Mouse (Mus musculus) MEL (cell line): ENCODE data around the gene Aqp12. TPM values are rescaled to one million over a fixed set of nuclear protein-coding genes. Genes with fewer than 3 reads are reported as not detected.

Experiments
- DNase-seq: peaks from one replicate; pipeline ENCODE4 v3.0.0; 2011; ENCODE audit warnings: low read depth, low spot score
- H3K27ac ChIP-seq: 2 replicates; pipeline ENCODE4 v1.5.1; 2012; ENCODE audit warnings: low read depth, mild to moderate bottlenecking, control low read depth, low read length, moderate library complexity; ENCODE audit not compliant: control insufficient read depth
- H3K27me3 ChIP-seq, 2 experiments: fragments of 150-350 bp in 1 of 2; sonication (generic) in 1 of 2; 2 replicates each; pipeline ENCODE4 v1.6.1; 2012; ENCODE audit warnings: low read length in 2 of 2, mild to moderate bottlenecking in 2 of 2, improper control_type of control experiment in 1 of 2, moderate library complexity in 1 of 2; ENCODE audit not compliant: insufficient read depth in 2 of 2, control insufficient read depth in 1 of 2
- H3K36me3 ChIP-seq, 2 experiments: 2 replicates each; pipeline ENCODE4 v1.6.1; 2012 to 2014; ENCODE audit warnings: low read length in 2 of 2, improper control_type of control experiment in 1 of 2, inconsistent platforms in 1 of 2, mild to moderate bottlenecking in 1 of 2; ENCODE audit not compliant: insufficient read depth in 2 of 2, control insufficient read depth in 1 of 2
- H3K4me1 ChIP-seq, 2 experiments: fragments of 150-350 bp in 1 of 2; sonication (generic) in 1 of 2; 2 replicates each; pipeline ENCODE4 v1.6.1; 2012; ENCODE audit warnings: low read length in 2 of 2, improper control_type of control experiment in 1 of 2, mild to moderate bottlenecking in 1 of 2; ENCODE audit not compliant: insufficient read depth in 2 of 2, control insufficient read depth in 1 of 2
- H3K4me3 ChIP-seq, 2 experiments: fragments of 150-350 bp in 1 of 2; sonication (generic) in 1 of 2; 2 replicates each; pipeline ENCODE4 v1.5.1; 2012; ENCODE audit warnings: low read depth in 2 of 2, low read length in 2 of 2, mild to moderate bottlenecking in 2 of 2, moderate library complexity in 2 of 2, control low read depth in 1 of 2, improper control_type of control experiment in 1 of 2; ENCODE audit not compliant: control insufficient read depth in 1 of 2, insufficient read depth in 1 of 2
- H3K79me2 ChIP-seq: 2 replicates; pipeline ENCODE4 v1.6.1; 2012; ENCODE audit warnings: mild to moderate bottlenecking, low read length, moderate library complexity; ENCODE audit not compliant: control insufficient read depth, poor library complexity, insufficient read depth
- H3K9ac ChIP-seq: 2 replicates; pipeline ENCODE4 v1.6.1; 2012; ENCODE audit warnings: low read depth, mild to moderate bottlenecking, control low read depth, low read length, moderate library complexity; ENCODE audit not compliant: control insufficient read depth, poor library complexity, severe bottlenecking
- H3K9me3 ChIP-seq: fragments of 150-350 bp; sonication (generic); replicated peaks from 2 replicates; pipeline ENCODE4 v1.6.1; 2012; ENCODE audit warnings: mild to moderate bottlenecking, low read length, improper control_type of control experiment, moderate library complexity; ENCODE audit not compliant: insufficient read depth
- CTCF ChIP-seq, 3 experiments: IDR thresholded peaks in 2 of 3; conservative IDR thresholded peaks in 1 of 3; 2 replicates each; pipeline ENCODE4 v1.5.1; 2011 to 2012; ENCODE audit warnings: low read length in 3 of 3, low read depth in 2 of 3, mild to moderate bottlenecking in 2 of 3, improper control_type of control experiment in 1 of 3, inconsistent platforms in 1 of 3, mixed read lengths in 1 of 3, moderate library complexity in 1 of 3; ENCODE audit not compliant: control insufficient read depth in 1 of 3, insufficient read depth in 1 of 3, poor library complexity in 1 of 3, severe bottlenecking in 1 of 3
- GATA1 ChIP-seq: IDR thresholded peaks from 2 replicates; pipeline ENCODE4 v1.6.1; 2011; ENCODE audit warnings: low read depth, low read length, improper control_type of control experiment
- MAX ChIP-seq: IDR thresholded peaks from 2 replicates; pipeline ENCODE4 v1.6.1; 2011; ENCODE audit warnings: low read length, improper control_type of control experiment
- MYB ChIP-seq: IDR thresholded peaks from 2 replicates; pipeline ENCODE4 v1.6.1; 2011; ENCODE audit warnings: mild to moderate bottlenecking, low read depth, low read length, improper control_type of control experiment
- MYC ChIP-seq: IDR thresholded peaks from 2 replicates; pipeline ENCODE4 v1.6.1; 2011; ENCODE audit warnings: low read depth, mild to moderate bottlenecking, low read length, improper control_type of control experiment, moderate library complexity
- POLR2A ChIP-seq, 2 experiments: IDR thresholded peaks; 2 replicates each; pipeline ENCODE4 v1.6.1; 2011 to 2012; ENCODE audit warnings: low read length in 2 of 2, mild to moderate bottlenecking in 2 of 2, control low read depth in 1 of 2, improper control_type of control experiment in 1 of 2, low read depth in 1 of 2, moderate library complexity in 1 of 2; ENCODE audit not compliant: control insufficient read depth in 1 of 2, insufficient read depth in 1 of 2, poor library complexity in 1 of 2
- RCOR1 ChIP-seq: IDR thresholded peaks from 2 replicates; pipeline ENCODE4 v1.6.1; 2012; ENCODE audit warnings: low read depth, mild to moderate bottlenecking, inconsistent platforms, low read length, improper control_type of control experiment
- SMC3 ChIP-seq: IDR thresholded peaks from 2 replicates; pipeline ENCODE4 v1.6.1; 2011; ENCODE audit warnings: low read depth, low read length, improper control_type of control experiment
- TCF12 ChIP-seq: IDR thresholded peaks from 2 replicates; pipeline ENCODE4 v1.6.1; 2014; ENCODE audit warnings: low read depth, mild to moderate bottlenecking, inconsistent platforms, low read length, improper control_type of control experiment, moderate library complexity
- UBTF ChIP-seq: IDR thresholded peaks from 2 replicates; pipeline ENCODE4 v1.6.1; 2012; ENCODE audit warnings: low read depth, mild to moderate bottlenecking, inconsistent platforms, low read length, improper control_type of control experiment, moderate library complexity, borderline replicate concordance; ENCODE audit not compliant: insufficient read depth
- USF1 ChIP-seq: IDR thresholded peaks from 2 replicates; pipeline ENCODE4 v1.6.1; 2014; ENCODE audit warnings: low read depth, mild to moderate bottlenecking, inconsistent platforms, low read length, improper control_type of control experiment, moderate library complexity
- ZMIZ1 ChIP-seq: IDR thresholded peaks from 2 replicates; pipeline ENCODE4 v1.6.1; 2012; ENCODE audit warnings: low read depth, mild to moderate bottlenecking, inconsistent platforms, low read length, improper control_type of control experiment, moderate library complexity
- polyA plus RNA-seq, 2 experiments: library from polyadenylated mRNA; stranded (reverse) in 1 of 2; unstranded in 1 of 2; fragments of >175 nt in 1 of 2; fragments of >200 nt in 1 of 2; gene quantifications; 2 replicates each; pipeline versions ENCODE4 v1.2.1 to v1.2.4; 2012; ENCODE audit warnings: low replicate concordance in 2 of 2, low read depth in 1 of 2; ENCODE audit not compliant: insufficient read length in 2 of 2, insufficient read depth in 1 of 2, missing spikeins in 1 of 2
- total RNA-seq: library from RNA; depleted of rRNA; stranded (reverse); fragments of 300-350 nt; gene quantifications from 2 replicates; pipeline ENCODE4 v1.2.3, GENCODE M21; 2012

Gene Aqp12
- total and polyA plus RNA-seq, 3 experiments, result not detected

DNA sequence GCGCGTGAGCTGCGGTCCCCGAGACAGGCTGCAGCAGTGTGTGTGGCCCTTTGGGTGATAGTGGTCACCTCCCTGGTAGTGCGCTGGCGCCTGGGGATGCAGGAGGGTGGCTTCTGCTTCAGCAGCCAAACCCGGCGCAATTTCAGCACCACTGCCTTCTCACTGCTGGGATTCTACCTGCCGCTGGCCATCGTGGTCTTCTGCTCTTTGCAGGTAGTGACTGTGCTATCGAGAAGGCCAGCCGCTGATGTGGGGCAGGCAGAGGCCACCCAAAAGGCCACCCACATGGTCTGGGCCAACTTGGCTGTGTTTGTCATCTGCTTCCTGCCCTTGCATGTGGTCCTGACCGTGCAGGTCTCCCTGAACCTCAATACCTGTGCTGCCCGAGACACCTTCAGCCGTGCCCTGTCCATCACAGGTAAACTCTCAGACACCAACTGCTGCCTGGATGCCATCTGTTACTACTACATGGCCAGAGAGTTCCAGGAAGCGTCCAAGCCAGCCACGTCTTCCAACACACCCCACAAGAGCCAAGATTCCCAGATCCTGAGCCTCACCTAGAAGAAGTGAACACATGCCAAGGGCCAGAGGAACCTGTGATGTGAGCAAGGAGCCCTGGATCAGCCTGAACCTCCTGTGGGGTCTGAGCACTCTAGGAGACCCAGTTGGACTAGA is 23.1 kb upstream of the Aqp12 start:
- Histone ChIP-seq H3K9me3 (no peaks in the 10 kb centered on the region), H3K27ac (no peak overlapping the region), H3K4me3 (no peak overlapping the region), H3K4me1 (no peaks in the 10 kb centered on the region), H3K36me3 (no peaks in the 10 kb centered on the region), H3K9ac (no peak overlapping the region), H3K79me2 (no peaks in the 10 kb centered on the region), H3K27me3 (no peaks in the 10 kb centered on the region)
- no peak for TF ChIP-seq UBTF
- DNase-seq, result no peak

DNA sequence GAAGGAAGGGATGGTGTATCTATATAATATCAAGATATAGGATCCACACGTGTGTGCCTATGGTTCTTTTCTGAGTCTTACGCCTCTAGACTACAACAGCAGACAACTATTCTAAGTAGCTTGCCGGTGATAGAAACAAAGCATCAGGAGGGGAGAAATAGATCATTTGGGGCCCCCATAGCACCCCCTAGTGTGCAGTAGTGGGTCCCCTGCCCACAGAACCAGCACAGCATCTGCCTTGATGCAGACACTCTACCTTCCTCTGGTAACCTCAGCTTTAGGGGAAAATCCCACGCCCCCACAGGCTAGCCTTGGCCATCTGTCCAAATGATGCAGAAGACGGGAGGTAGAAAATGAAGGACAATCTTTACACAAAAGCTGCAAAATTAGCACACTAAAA is 21.1 kb upstream of the Aqp12 start:
- Histone ChIP-seq H3K4me1 (no peaks in the 10 kb centered on the region), H3K79me2 (no peaks in the 10 kb centered on the region), H3K4me3 (no peak overlapping the region), H3K27me3 (no peaks in the 10 kb centered on the region; a peak in 1 of 4 replicates), H3K36me3 (no peaks in the 10 kb centered on the region), H3K9me3 (no peaks in the 10 kb centered on the region), H3K27ac (no peak overlapping the region), H3K9ac (no peak overlapping the region)
- TF ChIP-seq CTCF (IDR thresholded peaks at IDR 0.05 in 2 of 3, conservative IDR thresholded peaks at IDR 0.05 in 1 of 3; ENCODE audit: control insufficient read depth in 1 of 3, insufficient read depth in 1 of 3, low read depth in 2 of 3, low read length in 3 of 3, poor library complexity in 1 of 3, severe bottlenecking in 1 of 3) (peak in 2 of 3 experiments; percentile 18 to 29; a peak in 3 of 6 replicates), MYC (no peak)
- no peak for DNase-seq

DNA sequence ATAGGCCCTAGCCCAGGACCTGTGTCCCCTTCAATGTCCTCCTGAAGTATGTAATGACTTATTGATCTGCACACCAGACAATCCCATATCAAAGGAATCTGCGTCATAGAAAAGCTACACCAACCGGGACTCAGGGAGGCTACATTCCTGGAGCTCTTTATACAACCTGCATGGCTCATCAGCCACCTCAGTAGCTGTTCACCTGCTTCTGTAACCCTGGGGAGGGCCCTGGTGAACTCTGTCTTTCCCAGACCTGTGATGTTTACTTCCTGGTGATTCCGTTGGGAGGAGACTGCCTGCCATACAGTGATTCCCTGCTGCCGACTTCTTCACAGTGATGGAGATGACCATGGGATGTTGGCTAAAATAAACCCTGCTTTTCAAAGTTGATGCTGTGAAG is 17.2 kb upstream of the Aqp12 start:
- Histone ChIP-seq H3K4me3 (no peak overlapping the region), H3K9me3 (no peaks in the 10 kb centered on the region), H3K27ac (no peak overlapping the region), H3K36me3 (no peaks in the 10 kb centered on the region), H3K79me2 (no peaks in the 10 kb centered on the region), H3K9ac (no peak overlapping the region), H3K4me1 (no peaks in the 10 kb centered on the region), H3K27me3 (no peaks in the 10 kb centered on the region; a peak in 1 of 4 replicates)
- no peak for DNase-seq
- TF ChIP-seq TCF12 (no peak), MAX (no peak), ZMIZ1 (no peak), GATA1 (no peak), POLR2A (IDR thresholded peaks at IDR 0.05; ENCODE audit: control insufficient read depth in 1 of 2, insufficient read depth in 1 of 2, low read depth in 1 of 2, low read length in 2 of 2, poor library complexity in 1 of 2) (no peak), SMC3 (no peak)

DNA sequence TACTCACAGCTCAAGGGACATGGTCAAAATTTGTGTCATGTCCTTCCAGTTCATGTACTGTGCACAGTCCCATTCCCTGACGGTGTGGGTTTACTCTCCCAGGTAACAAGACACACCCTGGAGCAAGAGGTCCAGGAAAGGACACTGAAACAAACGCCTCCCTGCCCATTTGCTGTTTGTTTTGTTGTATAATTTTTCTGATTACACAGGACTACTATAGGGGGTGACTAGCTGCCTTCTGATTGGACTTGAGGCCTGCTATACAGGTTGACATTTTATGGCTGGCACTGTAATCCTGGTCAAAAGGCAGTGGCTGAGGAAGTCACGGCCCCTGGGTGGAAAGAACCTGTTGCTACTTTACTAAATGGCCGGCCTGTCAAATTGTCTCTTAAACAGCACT is 16.2 kb upstream of the Aqp12 start:
- Histone ChIP-seq H3K27me3 (no peaks in the 10 kb centered on the region; a peak in 1 of 4 replicates), H3K9ac (no peak overlapping the region), H3K27ac (no peak overlapping the region), H3K79me2 (no peaks in the 10 kb centered on the region), H3K4me3 (no peak overlapping the region), H3K9me3 (no peaks in the 10 kb centered on the region), H3K36me3 (no peaks in the 10 kb centered on the region), H3K4me1 (no peaks in the 10 kb centered on the region)
- DNase-seq, result no peak
- TF ChIP-seq MYB (no peak), RCOR1 (no peak), USF1 (no peak), UBTF (no peak)
